Mouse (Mus musculus) 3134 (cell line): Measurements from ENCODE around the gene Hsbp1.

Experiments
- DNase-seq: peaks from one replicate; pipeline ENCODE4 v3.0.0-alpha.2; 2011; ENCODE audit warnings: low spot score; ENCODE audit not compliant: insufficient read length; ENCODE audit errors: extremely low read depth

The Hsbp1 gene

GRCm38 (mm10) chr8:119384478-119384877 is 40.2 kb downstream of the Hsbp1 start:
- no peak for DNase-seq

DNA sequence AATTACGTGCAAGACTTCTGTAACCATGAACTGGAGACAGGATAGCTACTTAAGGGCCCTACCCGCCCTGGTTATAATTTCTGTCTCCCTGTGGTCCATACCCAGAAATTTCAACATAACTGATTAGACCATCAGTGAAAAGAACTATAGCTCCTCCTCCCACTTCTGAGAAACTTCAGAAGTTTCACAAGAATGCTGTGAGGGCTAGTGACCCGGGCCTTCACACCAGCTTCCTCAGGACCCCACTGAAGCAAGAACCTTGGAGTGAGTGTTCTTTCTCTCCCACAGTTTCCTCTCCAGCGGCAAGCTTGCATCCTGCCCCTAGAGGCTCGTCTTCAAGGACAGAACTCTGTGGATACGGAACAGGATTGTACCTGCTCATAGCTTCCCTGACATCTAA is 41.6 kb downstream of the Hsbp1 start:
- no peak for DNase-seq

DNA sequence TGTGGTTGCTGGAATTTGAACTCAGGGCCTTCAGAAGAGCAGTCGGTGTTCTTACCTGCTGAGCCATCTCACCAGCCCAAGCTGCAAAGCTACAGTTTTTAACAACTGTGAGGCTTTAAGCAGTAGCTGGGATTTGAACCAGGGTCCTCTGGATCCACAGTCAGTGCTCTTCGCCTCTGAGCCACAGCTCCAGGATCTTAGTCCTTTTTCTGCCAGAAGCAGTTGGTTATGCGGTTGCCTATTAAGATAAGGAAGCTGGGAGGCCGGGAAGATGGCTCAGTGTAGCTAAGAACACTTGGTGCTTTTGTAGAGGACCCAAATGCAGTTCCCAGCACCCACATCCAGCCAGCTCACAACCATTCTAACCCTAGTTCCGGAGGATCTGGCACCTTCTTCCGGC is 42.7 kb downstream of the Hsbp1 start:
- no peak for DNase-seq

GRCm38 (mm10) chr8:119394097-119394496 is 49.8 kb downstream of the Hsbp1 start:
- no peak for DNase-seq

GRCm38 (mm10) chr8:119394524-119395026 is 50.3 kb downstream of the Hsbp1 start, which contains the start of gene Mlycd:
Gene Mlycd (plus strand): TSS chr8:119394878.
- DNase-seq, result peak; percentile 79

GRCm38 (mm10) chr8:119395072-119395950 is 51.0 kb downstream of the Hsbp1 start:
- DNase-seq, result no peak
